Mouse (Mus musculus) intestine, postnatal 0 days (tissue): ENCODE results near the gene Tpsab1. TPM values are rescaled to one million over a fixed set of nuclear protein-coding genes. Genes with fewer than 3 reads are reported as not detected.

ENCODE experiments used
- ATAC-seq: fragments of 200-750 bp; cut with Nextera tagmentation; 2 replicates; pipeline ENCODE4 v1.8.0; 2017; ENCODE audit warnings: mild to moderate bottlenecking, moderate TSS enrichment, moderate library complexity
- H3K27ac ChIP-seq: fragments of 300-500 bp; sonication (generic); 2 replicates; pipeline ENCODE4 v1.5.1; 2014; ENCODE audit warnings: mild to moderate bottlenecking, low read depth, low read length, moderate library complexity
- H3K27me3 ChIP-seq: fragments of 300-500 bp; sonication (generic); replicated peaks from 2 replicates; pipeline ENCODE4 v1.6.1; 2014; ENCODE audit warnings: low read length, mixed read lengths; ENCODE audit not compliant: control insufficient read depth, insufficient read depth
- H3K36me3 ChIP-seq: fragments of 300-500 bp; sonication (generic); 2 replicates; pipeline ENCODE4 v1.6.1; 2014; ENCODE audit warnings: mild to moderate bottlenecking, moderate library complexity; ENCODE audit not compliant: control insufficient read depth, insufficient read depth
- H3K4me1 ChIP-seq: fragments of 300-500 bp; sonication (generic); replicated peaks from 2 replicates; pipeline ENCODE4 v1.6.1; 2014; ENCODE audit warnings: antibody characterized with exemption, low read length, mixed read lengths; ENCODE audit not compliant: control insufficient read depth, insufficient read depth
- H3K4me2 ChIP-seq: fragments of 300-500 bp; sonication (generic); replicated peaks from 2 replicates; pipeline ENCODE4 v1.6.1; 2014; ENCODE audit warnings: low read depth, mild to moderate bottlenecking, moderate library complexity
- H3K4me3 ChIP-seq: fragments of 300-500 bp; sonication (generic); 2 replicates; pipeline ENCODE4 v1.5.1; 2014; ENCODE audit warnings: low read depth, low read length
- H3K9ac ChIP-seq: fragments of 300-500 bp; sonication (generic); 2 replicates; pipeline ENCODE4 v1.6.1; 2014; ENCODE audit warnings: mild to moderate bottlenecking, low read depth, low read length
- H3K9me3 ChIP-seq: fragments of 300-500 bp; sonication (generic); 2 replicates; pipeline ENCODE4 v1.6.1; 2016; ENCODE audit warnings: mixed run types; ENCODE audit not compliant: control insufficient read depth
- CTCF ChIP-seq: sonication (generic); IDR thresholded peaks from 2 replicates; pipeline ENCODE4 v1.5.1; 2016; ENCODE audit warnings: low read depth, mild to moderate bottlenecking, control low read depth, antibody characterized with exemption, moderate library complexity
- WGBS: fragments of 180-500 bp; shearing (Covaris S2); extraction: QIAGEN DNeasy Blood & Tissue Kit; methylation state at CpG from one replicate; pipeline ENCODE4 v1.1.7; 2014; 5-methylcytosine and 5-hydroxymethylcytosine counted together
- polyA plus RNA-seq: library from polyadenylated mRNA; unstranded; fragments of >200 nt; fragmentation: Nextera tagmentation; extraction: Ambion mirVana; gene quantifications from 2 replicates; pipeline ENCODE4 v1.2.1, GENCODE M21; 2015

Tpsab1 gene
- polyA plus RNA-seq, 1 experiment from 2014 or later = 0.10 TPM

- no peaks in the 10 kb centered on the region for H3K36me3 ChIP-seq
Observed at GRCm38 (mm10) chr17:25322930-25323329, 22.4 kb downstream of the Tpsab1 start.

GRCm38 (mm10) chr17:25320819-25321218, 24.5 kb downstream of the Tpsab1 start:
- Histone ChIP-seq H3K4me3 (no peak overlapping the region), H3K27me3 (no peaks in the 10 kb centered on the region), H3K9ac (no peak overlapping the region), H3K4me2 (no peak overlapping the region), H3K27ac (no peak overlapping the region), H3K36me3 (no peaks in the 10 kb centered on the region), H3K4me1 (no peaks in the 10 kb centered on the region), H3K9me3 (no peaks in the 10 kb centered on the region)
- no peak for ATAC-seq
- TF ChIP-seq CTCF = no peak
- 91% methylated on average over 8 of the region's 8 CpGs for whole genome bisulfite sequencing

More at GRCm38 (mm10) chr17:25322930-25323329, 22.4 kb downstream of the Tpsab1 start:
- Histone ChIP-seq H3K9ac (no peak overlapping the region), H3K9me3 (no peaks in the 10 kb centered on the region), H3K27me3 (no peaks in the 10 kb centered on the region), H3K4me1 (no peaks in the 10 kb centered on the region), H3K27ac (no peak overlapping the region), H3K4me3 (no peak overlapping the region), H3K4me2 (no peak overlapping the region)
- ATAC-seq = no peak
- 5% methylated on average over 2 of the region's 2 CpGs for WGBS
- TF ChIP-seq CTCF = no peak

GRCm38 (mm10) chr17:25318354-25318753, 27.0 kb downstream of the Tpsab1 start, which contains the start of gene Prss29:
Prss29 (plus strand) TSS chr17:25318654.
- Histone ChIP-seq H3K36me3 (no peaks in the 10 kb centered on the region), H3K27ac (no peak within 1 kb of the TSS), H3K4me1 (no peaks in the 10 kb centered on the region), H3K9ac (no peak within 1 kb of the TSS), H3K4me3 (no peak within 1 kb of the TSS), H3K27me3 (no peaks in the 10 kb centered on the region), H3K9me3 (no peaks in the 10 kb centered on the region), H3K4me2 (no peak within 1 kb of the TSS)
- no peak for ATAC-seq
- 65% methylated on average over 5 of the region's 5 CpGs for WGBS
- TF ChIP-seq CTCF = no peak

GRCm38 (mm10) chr17:25308346-25308745, 37.0 kb downstream of the Tpsab1 start, which contains the start of gene Prss28:
Prss28 (plus strand) TSS chr17:25308646.
- Histone ChIP-seq H3K9ac (no peak within 1 kb of the TSS), H3K27ac (no peak within 1 kb of the TSS), H3K4me3 (no peak within 1 kb of the TSS), H3K4me1 (no peaks in the 10 kb centered on the region), H3K9me3 (no peaks in the 10 kb centered on the region), H3K27me3 (no peaks in the 10 kb centered on the region), H3K4me2 (no peak within 1 kb of the TSS), H3K36me3 (no peaks in the 10 kb centered on the region)
- ATAC-seq = no peak
- 43% methylated on average over 4 of the region's 4 CpGs for WGBS
- no peak for TF ChIP-seq CTCF

GRCm38 (mm10) chr17:25298094-25298493, 47.3 kb downstream of the Tpsab1 start, which contains the start of gene Prss34:
Prss34 (plus strand) TSS chr17:25298394.
- Histone ChIP-seq H3K9me3 (no peaks in the 10 kb centered on the region), H3K4me2 (no peak within 1 kb of the TSS), H3K4me3 (no peak within 1 kb of the TSS), H3K36me3 (no peaks in the 10 kb centered on the region), H3K27ac (no peak within 1 kb of the TSS), H3K4me1 (no peaks in the 10 kb centered on the region), H3K27me3 (no peaks in the 10 kb centered on the region), H3K9ac (no peak within 1 kb of the TSS)
- WGBS = 81% methylated on average over 5 of the region's 5 CpGs
- no peak for ATAC-seq
- TF ChIP-seq CTCF = no peak

- Histone ChIP-seq H3K27me3 (no peaks in the 10 kb centered on the region), H3K27ac (no peak overlapping the region), H3K4me1 (no peaks in the 10 kb centered on the region), H3K4me2 (no peak overlapping the region), H3K36me3 (no peaks in the 10 kb centered on the region), H3K9ac (no peak overlapping the region), H3K9me3 (no peaks in the 10 kb centered on the region), H3K4me3 (no peak overlapping the region)
- WGBS = 71% methylated on average over 1 of the region's 1 CpGs
- TF ChIP-seq CTCF = no peak
- ATAC-seq = no peak
Observed at GRCm38 (mm10) chr17:25294111-25294510, 51.3 kb downstream of the Tpsab1 start.

- Histone ChIP-seq H3K9me3 (no peaks in the 10 kb centered on the region), H3K4me2 (no peak overlapping the region), H3K36me3 (no peaks in the 10 kb centered on the region), H3K9ac (no peak overlapping the region), H3K27ac (no peak overlapping the region), H3K4me1 (no peaks in the 10 kb centered on the region), H3K27me3 (no peaks in the 10 kb centered on the region), H3K4me3 (no peak overlapping the region)
- TF ChIP-seq CTCF = no peak
- WGBS = 59% methylated on average over 5 of the region's 5 CpGs
- ATAC-seq = no peak
Observed at GRCm38 (mm10) chr17:25293495-25293894, 51.9 kb downstream of the Tpsab1 start.

Other genes starting within 250 kb of the Tpsab1 start
- gene Telo2, start 229.6 kb downstream of the Tpsab1 start, polyA plus RNA-seq = 7.6 and 8.7 TPM in 2 replicates
- gene Ptx4, start 224.8 kb downstream of the Tpsab1 start, polyA plus RNA-seq = 0.25 and 0.27 TPM in 2 replicates
- gene Clcn7, start 212.2 kb downstream of the Tpsab1 start, polyA plus RNA-seq = 18.5 and 21.7 TPM in 2 replicates
- not detected in 2 replicates for gene Ccdc154, start 183.1 kb downstream of the Tpsab1 start, polyA plus RNA-seq
- gene Gm38655, start 170.1 kb downstream of the Tpsab1 start, polyA plus RNA-seq = 0.30 TPM in 1 of 2 replicates, not detected in the other
- gene BC003965, start 161.0 kb downstream of the Tpsab1 start, polyA plus RNA-seq = 17.5 and 18.5 TPM in 2 replicates
- gene Unkl, start 157.2 kb downstream of the Tpsab1 start, polyA plus RNA-seq = 1.9 and 2.2 TPM in 2 replicates
- 41.0 and 42.1 TPM in 2 replicates for gene Gnptg, start 105.4 kb downstream of the Tpsab1 start, polyA plus RNA-seq
- 23.3 and 23.4 TPM in 2 replicates for gene Tsr3, start 105.4 kb downstream of the Tpsab1 start, polyA plus RNA-seq
- 0.86 and 1.1 TPM in 2 replicates for gene Baiap3, start 89.2 kb downstream of the Tpsab1 start, polyA plus RNA-seq
- gene Ube2i, start 70.9 kb downstream of the Tpsab1 start, polyA plus RNA-seq = 253 and 257 TPM in 2 replicates
- gene Prss34, start 47.2 kb downstream of the Tpsab1 start, polyA plus RNA-seq = 0.18 and 0.29 TPM in 2 replicates
- gene Prss28, start 36.9 kb downstream of the Tpsab1 start, polyA plus RNA-seq = not detected in 2 replicates
- not detected in 2 replicates for gene Prss29, start 26.9 kb downstream of the Tpsab1 start, polyA plus RNA-seq
- gene Tpsb2, start 20.7 kb upstream of the Tpsab1 start, polyA plus RNA-seq = 6.7 and 7.8 TPM in 2 replicates
- gene Tpsg1, start 23.7 kb upstream of the Tpsab1 start, polyA plus RNA-seq = 11.0 and 13.3 TPM in 2 replicates
- 1.7 and 1.9 TPM in 2 replicates for gene Cacna1h, start 88.2 kb upstream of the Tpsab1 start, polyA plus RNA-seq
- gene Tekt4, start 109.1 kb upstream of the Tpsab1 start, polyA plus RNA-seq = not detected in 2 replicates
- gene Sstr5, start 151.7 kb upstream of the Tpsab1 start, polyA plus RNA-seq = 0.64 and 0.77 TPM in 2 replicates
- gene Sox8, start 225.1 kb upstream of the Tpsab1 start, polyA plus RNA-seq = 1.7 and 2.5 TPM in 2 replicates
- 16.1 and 16.5 TPM in 2 replicates for gene Lmf1, start 233.5 kb upstream of the Tpsab1 start, polyA plus RNA-seq